Mouse (Mus musculus) forebrain, postnatal 0 days (tissue): ENCODE measurements around the gene Gm826. TPM values are rescaled to one million over a fixed set of nuclear protein-coding genes. Genes with fewer than 3 reads are reported as not detected.

Experiments
- ATAC-seq: fragments of 200-750 bp; cut with Nextera tagmentation; 2 replicates; pipeline ENCODE4 v1.8.0; 2017; ENCODE audit warnings: mild to moderate bottlenecking, moderate library complexity
- DNase-seq: peaks from one replicate; pipeline ENCODE4 v3.0.0-alpha.2; 2015
- H3K27ac ChIP-seq: fragments of 300-500 bp; sonication (generic); 2 replicates; pipeline ENCODE4 v1.5.1; 2014; ENCODE audit warnings: low read depth, mild to moderate bottlenecking, antibody characterized with exemption, low read length, moderate library complexity, mixed read lengths
- H3K27me3 ChIP-seq: fragments of 300-500 bp; sonication (generic); 2 replicates; pipeline ENCODE4 v1.6.1; 2014; ENCODE audit warnings: mild to moderate bottlenecking, low read length, mixed read lengths; ENCODE audit not compliant: insufficient read depth
- H3K36me3 ChIP-seq: fragments of 300-500 bp; sonication (generic); 2 replicates; pipeline ENCODE4 v1.6.1; 2014; ENCODE audit warnings: mild to moderate bottlenecking, moderate library complexity; ENCODE audit not compliant: insufficient read depth
- H3K4me1 ChIP-seq: fragments of 300-500 bp; sonication (generic); 2 replicates; pipeline ENCODE4 v1.6.1; 2014; ENCODE audit warnings: antibody characterized with exemption; ENCODE audit not compliant: insufficient read depth
- H3K4me2 ChIP-seq: fragments of 300-500 bp; sonication (generic); 2 replicates; pipeline ENCODE4 v1.6.1; 2014; ENCODE audit warnings: low read depth, mild to moderate bottlenecking, moderate library complexity
- H3K4me3 ChIP-seq: fragments of 300-500 bp; sonication (generic); 2 replicates; pipeline ENCODE4 v1.5.1; 2014; ENCODE audit warnings: low read depth, low read length, mixed read lengths
- H3K9ac ChIP-seq: fragments of 300-500 bp; sonication (generic); 2 replicates; pipeline ENCODE4 v1.6.1; 2014; ENCODE audit warnings: mild to moderate bottlenecking
- H3K9me3 ChIP-seq: fragments of 300-500 bp; sonication (generic); 2 replicates; pipeline ENCODE4 v1.6.1; 2016; ENCODE audit warnings: low read length
- CTCF ChIP-seq: sonication (generic); IDR thresholded peaks from 2 replicates; pipeline ENCODE4 v1.5.1; 2016; ENCODE audit warnings: antibody characterized with exemption, control low read depth, low read depth
- WGBS: fragments of 180-500 bp; shearing (Covaris S2); extraction: QIAGEN DNeasy Blood & Tissue Kit; methylation state at CpG from one replicate; pipeline ENCODE4 v1.1.7; 2014; 5-methylcytosine and 5-hydroxymethylcytosine counted together
- polyA plus RNA-seq: library from polyadenylated mRNA; unstranded; fragments of >200 nt; fragmentation: Nextera tagmentation; extraction: Ambion mirVana; gene quantifications from 2 replicates; pipeline ENCODE4 v1.2.1, GENCODE M21; 2015
- total RNA-seq: library from RNA; depleted of rRNA; stranded (reverse); fragments of >200 nt; gene quantifications from 2 replicates; pipeline ENCODE4 v1.2.3, GENCODE M21; 2014

Gene Gm826
- total and polyA plus RNA-seq, 2 experiments from 2014 or later = 0.19 TPM; not detected in 1

DNA sequence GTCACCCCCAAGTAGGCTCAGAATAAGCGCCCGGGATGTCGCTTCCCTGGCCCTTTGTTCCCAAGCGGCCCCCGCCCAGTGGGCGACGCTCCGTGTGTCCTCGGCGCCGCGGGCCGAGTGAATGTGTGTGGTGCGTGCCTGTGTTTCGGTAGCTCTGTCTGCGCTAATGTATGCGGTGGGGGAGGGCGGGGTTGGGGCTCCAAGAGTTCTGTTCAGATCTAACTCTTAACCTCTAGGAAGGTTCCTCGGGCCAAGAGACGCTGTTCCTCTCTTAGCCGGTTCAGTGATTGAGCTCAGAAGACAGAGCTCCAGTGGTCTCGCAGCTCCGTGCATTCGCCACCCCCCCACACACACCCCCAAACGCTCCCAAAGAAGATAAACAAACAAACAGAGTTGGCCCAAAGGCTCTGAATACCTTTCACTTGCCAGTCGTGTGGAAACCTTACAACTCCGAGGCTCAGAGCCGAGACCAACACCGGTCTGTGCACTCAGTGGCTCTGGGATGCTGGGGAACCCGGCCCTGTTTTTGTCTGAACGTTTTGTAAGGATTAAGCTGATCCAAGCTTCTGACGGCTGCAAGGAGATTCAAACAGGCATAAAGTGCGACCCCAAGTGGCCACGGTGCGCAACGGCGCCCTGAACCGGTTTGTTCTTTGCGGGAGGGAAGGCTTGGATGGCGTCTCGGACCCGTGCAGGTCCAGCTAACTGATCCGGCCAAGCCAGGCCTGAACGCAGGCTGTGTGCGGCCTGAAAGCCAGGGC is 33.7 kb upstream of the Gm826 start:
- peak; percentile 76 for ATAC-seq
- Histone ChIP-seq H3K4me1 (peaks cover 17% of the 10 kb centered on the region), H3K9me3 (no peaks in the 10 kb centered on the region), H3K9ac (peak overlapping the region; percentile 63), H3K27ac (peak overlapping the region; percentile 89), H3K27me3 (peaks cover 60% of the 10 kb centered on the region), H3K4me3 (peak overlapping the region; percentile 62), H3K4me2 (peak overlapping the region; percentile 88), H3K36me3 (peaks cover 4% of the 10 kb centered on the region; the same call in 1 of the 2 replicates)
- TF ChIP-seq CTCF = peak; percentile 98
- DNase-seq = peak; percentile 95
- under 1% methylated on average over 45 of the region's 45 CpGs for WGBS

- Histone ChIP-seq H3K4me3 (peak within 1 kb of the TSS; percentile 62), H3K36me3 (peaks cover 4% of the 10 kb centered on the region; the same call in 1 of the 2 replicates), H3K27me3 (peaks cover 60% of the 10 kb centered on the region), H3K4me1 (peaks cover 17% of the 10 kb centered on the region), H3K27ac (peak within 1 kb of the TSS; percentile 89), H3K9me3 (no peaks in the 10 kb centered on the region), H3K9ac (peak within 1 kb of the TSS; percentile 63), H3K4me2 (peak within 1 kb of the TSS; percentile 88)
- TF ChIP-seq CTCF = no peak
- ATAC-seq = peak; percentile 90
- WGBS = 3% methylated on average over 35 of the region's 37 CpGs
- peak; percentile 94 for DNase-seq
Measured at GRCm38 (mm10) chr2:160366980-160367338, 33.0 kb upstream of the Gm826 start, which contains the start of gene Mafb. Mafb (minus strand) TSS chr2:160367065.

DNA sequence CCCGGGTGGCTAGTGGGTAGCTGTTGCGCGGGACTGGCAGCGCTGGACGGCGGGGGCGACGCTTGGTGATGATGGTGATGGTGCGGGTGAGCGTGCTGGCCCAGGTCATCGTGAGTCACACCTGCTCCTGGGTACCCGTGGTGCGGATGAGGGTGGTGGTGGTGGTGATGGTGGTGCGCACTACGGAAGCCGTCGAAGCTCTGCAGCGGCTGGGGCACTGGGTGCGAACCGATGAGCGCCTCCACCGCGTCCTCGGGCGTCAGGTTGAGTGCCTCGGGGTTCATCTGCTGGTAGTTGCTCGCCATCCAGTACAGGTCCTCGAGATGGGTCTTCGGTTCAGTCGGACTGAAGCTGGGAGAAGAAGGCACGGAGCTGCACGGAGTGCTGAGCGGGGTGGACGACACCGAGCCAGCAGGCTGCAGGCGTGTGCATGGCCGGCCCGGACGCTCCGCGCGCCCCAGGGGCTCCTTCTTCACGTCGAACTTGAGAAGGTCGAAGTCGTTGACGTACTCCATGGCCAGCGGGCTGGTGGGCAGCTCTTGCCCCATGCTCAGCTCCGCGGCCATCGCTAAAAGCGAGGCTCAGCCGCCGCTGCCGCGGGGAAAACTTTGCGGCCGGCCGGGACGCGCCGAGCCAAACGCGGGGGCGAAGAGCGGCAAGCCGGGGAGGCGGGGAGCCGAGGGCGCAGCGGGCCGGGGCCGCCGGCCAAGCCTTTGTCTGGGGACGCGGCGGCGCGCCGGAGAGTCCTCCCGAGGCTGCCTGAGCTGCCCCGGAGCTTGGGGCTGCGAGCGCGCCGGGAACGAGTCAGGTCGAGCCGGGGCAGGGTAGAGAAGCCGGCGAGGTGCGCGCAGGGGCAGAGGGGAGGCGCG is 32.4 kb upstream of the Gm826 start:
- no peak for ATAC-seq
- Histone ChIP-seq H3K9ac (peak overlapping the region; percentile 63), H3K36me3 (peaks cover 4% of the 10 kb centered on the region; the same call in 1 of the 2 replicates), H3K4me2 (peak overlapping the region; percentile 88), H3K4me3 (peak overlapping the region; percentile 62), H3K27me3 (peaks cover 60% of the 10 kb centered on the region), H3K4me1 (peaks cover 17% of the 10 kb centered on the region), H3K27ac (peak overlapping the region; percentile 89), H3K9me3 (no peaks in the 10 kb centered on the region)
- 1% methylated on average over 93 of the region's 95 CpGs for WGBS
- no peak for TF ChIP-seq CTCF
- DNase-seq = no peak

DNA sequence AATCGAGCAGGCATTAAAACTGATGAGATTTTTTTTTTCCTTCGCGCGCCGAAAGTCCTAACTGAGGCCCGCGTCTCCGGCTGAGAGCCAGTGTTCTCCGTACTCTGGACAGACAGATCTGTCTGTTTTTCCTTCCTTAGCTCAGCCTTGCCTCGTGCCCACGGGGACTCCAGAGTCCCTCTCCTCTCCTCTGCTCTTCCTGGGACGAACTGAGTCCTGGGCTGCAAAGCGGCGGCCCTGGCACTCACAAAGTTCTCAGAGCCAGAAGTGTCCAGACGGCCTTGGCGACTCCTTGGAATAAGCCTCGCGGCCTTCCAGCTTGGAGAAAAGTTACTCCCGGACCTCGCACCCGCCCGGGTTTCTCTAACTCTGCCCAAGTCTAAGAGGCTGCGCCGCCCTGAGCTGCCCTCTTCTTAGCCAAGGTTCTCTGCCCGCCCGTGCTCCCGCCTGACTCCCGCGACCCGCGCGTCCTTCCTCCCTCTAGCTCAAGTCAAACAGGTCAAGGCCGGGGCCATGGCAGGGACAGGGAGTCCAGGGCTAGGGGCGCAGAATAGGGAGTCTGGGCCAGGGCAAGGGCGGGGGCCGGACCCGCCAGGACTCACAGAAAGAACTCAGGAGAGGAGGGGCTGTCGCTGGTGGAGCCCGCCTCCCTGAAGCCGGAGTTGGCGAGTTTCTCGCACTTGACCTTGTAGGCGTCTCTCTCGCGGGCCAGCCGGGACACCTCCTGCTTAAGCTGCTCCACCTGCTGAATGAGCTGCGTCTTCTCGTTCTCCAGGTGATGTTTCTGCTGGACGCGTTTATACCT is 31.3 kb upstream of the Gm826 start:
- peak overlapping the region; percentile 63 for H3K9ac ChIP-seq
- peak overlapping the region; percentile 62 for H3K4me3 ChIP-seq
- H3K36me3 ChIP-seq = peaks cover 4% of the 10 kb centered on the region; the same call in 1 of the 2 replicates
- H3K4me2 ChIP-seq = peak overlapping the region; percentile 88
- DNase-seq (no peak), ATAC-seq (no peak)
- no peak overlapping the region for H3K27ac ChIP-seq
- 2% methylated on average over 50 of the region's 50 CpGs for WGBS
- H3K27me3 ChIP-seq = peaks cover 60% of the 10 kb centered on the region
- TF ChIP-seq CTCF = no peak
- no peaks in the 10 kb centered on the region for H3K9me3 ChIP-seq
- H3K4me1 ChIP-seq = peaks cover 17% of the 10 kb centered on the region

- no peak for DNase-seq
- WGBS = 5% methylated on average over 12 of the region's 12 CpGs
- Histone ChIP-seq H3K27me3 (peaks cover 60% of the 10 kb centered on the region), H3K9me3 (no peaks in the 10 kb centered on the region), H3K9ac (no peak overlapping the region), H3K4me3 (peak overlapping the region; percentile 62), H3K27ac (no peak overlapping the region), H3K4me1 (peaks cover 17% of the 10 kb centered on the region), H3K36me3 (peaks cover 4% of the 10 kb centered on the region; the same call in 1 of the 2 replicates), H3K4me2 (peak overlapping the region; percentile 88)
- no peak for ATAC-seq
- TF ChIP-seq CTCF = no peak
Measured at GRCm38 (mm10) chr2:160364666-160365065, 30.7 kb upstream of the Gm826 start.

DNA sequence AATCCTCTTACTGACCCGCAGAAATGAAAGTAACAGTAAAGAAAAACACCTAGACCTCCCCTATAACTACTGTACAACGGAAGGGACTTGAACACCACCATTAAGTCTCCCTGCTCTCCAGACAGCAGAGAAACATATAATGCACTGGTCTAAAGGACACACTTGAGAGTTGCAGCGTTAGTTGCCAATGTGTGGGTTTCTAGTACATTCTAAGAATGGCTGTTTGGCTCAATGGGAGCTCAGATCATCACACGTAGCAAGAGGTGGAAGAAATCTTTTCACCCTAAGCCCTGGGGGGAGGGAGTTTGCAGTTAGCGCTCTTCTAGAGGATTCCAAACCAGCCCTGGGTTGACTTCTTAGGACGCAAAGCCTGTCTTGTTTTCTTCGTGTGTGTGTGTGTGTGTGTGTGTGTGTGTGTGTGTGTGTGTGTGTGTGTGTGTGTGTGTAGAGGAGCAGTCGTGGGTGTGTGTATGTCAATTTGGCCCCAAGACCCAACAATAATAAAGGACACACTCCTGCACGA is 30.2 kb upstream of the Gm826 start:
- no peak for ATAC-seq
- Histone ChIP-seq H3K27me3 (peaks cover 56% of the 10 kb centered on the region), H3K36me3 (peaks cover 4% of the 10 kb centered on the region; the same call in 1 of the 2 replicates), H3K4me2 (peak overlapping the region; percentile 88), H3K9me3 (no peaks in the 10 kb centered on the region), H3K27ac (no peak overlapping the region), H3K9ac (peak overlapping the region; percentile 19; the same call in 1 of the 2 replicates), H3K4me1 (peaks cover 14% of the 10 kb centered on the region), H3K4me3 (peak overlapping the region; percentile 62)
- TF ChIP-seq CTCF = no peak
- no peak for DNase-seq
- 10% methylated on average over 9 of the region's 9 CpGs for WGBS
